Mouse (Mus musculus): ENCODE data around the gene Thpo. TPM values are rescaled to one million over a fixed set of nuclear protein-coding genes. Genes with fewer than 3 reads are reported as not detected.

The Thpo gene
- 1.5 and 2.5 TPM in 2 replicates for polyA plus RNA-seq (2015; fragmentation: Nextera tagmentation; extraction: Ambion mirVana)

GRCm38 (mm10) chr16:20733731-20734730, at the start of gene Thpo:
Gene Thpo, minus strand, starts transcription at chr16:20734511.

GRCm38 (mm10) chr16:20732925-20733730, 1.2 kb downstream of the Thpo start, which contains the start of gene Chrd:
Gene Chrd, plus strand, starts transcription at chr16:20733127.

GRCm38 (mm10) chr16:20717181-20717977, 16.9 kb downstream of the Thpo start, which contains the start of the genes Polr2h and Clcn2:
Gene Polr2h, plus strand, starts transcription at chr16:20717665.
Gene Clcn2, minus strand, starts transcription at chr16:20717746.

GRCm38 (mm10) chr16:20693111-20693701, 41.1 kb downstream of the Thpo start, which contains the start of gene Fam131a:
Gene Fam131a, plus strand, starts transcription at chr16:20693241.

Other genes with a start within 250 kb of the Thpo start
- 60.8 and 62.9 TPM in 2 replicates for gene Eif2b5, start 235.7 kb downstream of the Thpo start, polyA plus RNA-seq (2015; fragmentation: Nextera tagmentation; extraction: Ambion mirVana)
- 14.3 and 18.0 TPM in 2 replicates for gene Dvl3, start 217.5 kb downstream of the Thpo start, polyA plus RNA-seq (2015; fragmentation: Nextera tagmentation; extraction: Ambion mirVana)
- 460 and 512 TPM in 2 replicates for gene Ap2m1, start 199.0 kb downstream of the Thpo start, polyA plus RNA-seq (2015; fragmentation: Nextera tagmentation; extraction: Ambion mirVana)
- 41.1 and 47.2 TPM in 2 replicates for gene Abcf3, start 185.9 kb downstream of the Thpo start, polyA plus RNA-seq (2015; fragmentation: Nextera tagmentation; extraction: Ambion mirVana)
- gene Vwa5b2, start 145.0 kb downstream of the Thpo start, polyA plus RNA-seq (2015; fragmentation: Nextera tagmentation; extraction: Ambion mirVana), result 5.4 and 9.7 TPM in 2 replicates
- 11.8 and 16.2 TPM in 2 replicates for gene Eef1akmt4, start 122.9 kb downstream of the Thpo start, polyA plus RNA-seq (2015; fragmentation: Nextera tagmentation; extraction: Ambion mirVana)
- not detected in 2 replicates for gene Gm49333, start 122.9 kb downstream of the Thpo start, polyA plus RNA-seq (2015; fragmentation: Nextera tagmentation; extraction: Ambion mirVana)
- gene Alg3, start 122.8 kb downstream of the Thpo start, polyA plus RNA-seq (2015; fragmentation: Nextera tagmentation; extraction: Ambion mirVana), result 17.8 and 26.2 TPM in 2 replicates
- 3.7 and 7.8 TPM in 2 replicates for gene Camk2n2, start 113.2 kb downstream of the Thpo start, polyA plus RNA-seq (2015; fragmentation: Nextera tagmentation; extraction: Ambion mirVana)
- gene Ece2, start 104.7 kb downstream of the Thpo start, polyA plus RNA-seq (2015; fragmentation: Nextera tagmentation; extraction: Ambion mirVana), result 2.9 and 3.8 TPM in 2 replicates
- gene Psmd2, start 82.9 kb downstream of the Thpo start, polyA plus RNA-seq (2015; fragmentation: Nextera tagmentation; extraction: Ambion mirVana), result 156 and 204 TPM in 2 replicates
- gene Eif4g1, start 66.2 kb downstream of the Thpo start, polyA plus RNA-seq (2015; fragmentation: Nextera tagmentation; extraction: Ambion mirVana), result 73.9 and 94.5 TPM in 2 replicates
- 10.6 and 14.7 TPM in 2 replicates for gene Fam131a, start 41.3 kb downstream of the Thpo start, polyA plus RNA-seq (2015; fragmentation: Nextera tagmentation; extraction: Ambion mirVana)
- gene Polr2h, start 16.8 kb downstream of the Thpo start, polyA plus RNA-seq (2015; fragmentation: Nextera tagmentation; extraction: Ambion mirVana), result 137 and 171 TPM in 2 replicates
- 13.3 and 27.2 TPM in 2 replicates for gene Clcn2, start 16.8 kb downstream of the Thpo start, polyA plus RNA-seq (2015; fragmentation: Nextera tagmentation; extraction: Ambion mirVana)
- gene Chrd, start 1.4 kb downstream of the Thpo start, polyA plus RNA-seq (2015; fragmentation: Nextera tagmentation; extraction: Ambion mirVana), result 5.3 and 9.5 TPM in 2 replicates